Mouse (Mus musculus) embryo, embryonic 9.5 days (tissue): ENCODE data around the gene Epha4.

ENCODE experiments used
- DNase-seq: peaks from one replicate; pipeline ENCODE4 v3.0.0-alpha.2; 2017; ENCODE audit errors: extremely low spot score

Epha4 gene

GRCm38 (mm10) chr1:77512431-77513195 lies 2.3 kb downstream of the Epha4 start:
- peak; percentile 58 for DNase-seq

GRCm38 (mm10) chr1:77512059-77512407 lies 2.9 kb downstream of the Epha4 start:
- no peak for DNase-seq

GRCm38 (mm10) chr1:77511372-77512058 lies 3.4 kb downstream of the Epha4 start:
- no peak for DNase-seq

- no peak for DNase-seq
These were observed 4.3 kb downstream of the Epha4 start for GRCm38 (mm10) chr1:77510623-77511022.

- no peak for DNase-seq
These were observed 8.1 kb downstream of the Epha4 start for GRCm38 (mm10) chr1:77506856-77507200.

GRCm38 (mm10) chr1:77506038-77506855 lies 8.6 kb downstream of the Epha4 start:
- DNase-seq = no peak

- DNase-seq = no peak
These were observed 9.6 kb downstream of the Epha4 start for GRCm38 (mm10) chr1:77505263-77505662.

- DNase-seq = no peak
These were observed 10.1 kb downstream of the Epha4 start for GRCm38 (mm10) chr1:77504813-77505212.

- DNase-seq = no peak
These were observed 11.1 kb downstream of the Epha4 start for GRCm38 (mm10) chr1:77503711-77504181.

GRCm38 (mm10) chr1:77502554-77503119 lies 12.3 kb downstream of the Epha4 start:
- DNase-seq = peak; percentile 89

- DNase-seq = no peak
These were observed 13.4 kb downstream of the Epha4 start for GRCm38 (mm10) chr1:77501363-77501933.

GRCm38 (mm10) chr1:77497506-77497905 lies 17.4 kb downstream of the Epha4 start:
- DNase-seq = no peak

GRCm38 (mm10) chr1:77496468-77497181 lies 18.3 kb downstream of the Epha4 start:
- DNase-seq = peak; percentile 77

GRCm38 (mm10) chr1:77495790-77496158 lies 19.1 kb downstream of the Epha4 start:
- DNase-seq = no peak

- DNase-seq = peak; percentile 71
These were observed 19.7 kb downstream of the Epha4 start for GRCm38 (mm10) chr1:77495030-77495789.

GRCm38 (mm10) chr1:77493841-77494635 lies 20.9 kb downstream of the Epha4 start:
- no peak for DNase-seq

- no peak for DNase-seq
These were observed 24.7 kb downstream of the Epha4 start for GRCm38 (mm10) chr1:77490166-77490565.

- no peak for DNase-seq
These were observed 25.5 kb downstream of the Epha4 start for GRCm38 (mm10) chr1:77489387-77489786.

- DNase-seq = no peak
These were observed 26.9 kb downstream of the Epha4 start for GRCm38 (mm10) chr1:77487856-77488462.
